Mouse (Mus musculus) limb, embryonic 12.5 days (tissue): ENCODE data around the gene Zfp426. TPM values are rescaled to one million over a fixed set of nuclear protein-coding genes. Genes with fewer than 3 reads are reported as not detected.

Experiments
- ATAC-seq: fragments of 200-750 bp; cut with Nextera tagmentation; 2 replicates; pipeline ENCODE4 v1.8.0; 2017; ENCODE audit warnings: low read depth, moderate TSS enrichment; ENCODE audit not compliant: insufficient number of reproducible peaks, insufficient read depth, low FRiP score, low TSS enrichment
- H3K27ac ChIP-seq: fragments of 300-500 bp; sonication (generic); 2 replicates; pipeline ENCODE4 v1.5.1; 2016; ENCODE audit warnings: mild to moderate bottlenecking, moderate library complexity
- H3K27me3 ChIP-seq: fragments of 300-500 bp; sonication (generic); 2 replicates; pipeline ENCODE4 v1.6.1; 2016; ENCODE audit warnings: mild to moderate bottlenecking, moderate library complexity
- H3K36me3 ChIP-seq: fragments of 300-500 bp; sonication (generic); 2 replicates; pipeline ENCODE4 v1.6.1; 2016; ENCODE audit warnings: mild to moderate bottlenecking, moderate library complexity
- H3K4me1 ChIP-seq: fragments of 300-500 bp; sonication (generic); replicated peaks from 2 replicates; pipeline ENCODE4 v1.6.1; 2016
- H3K4me2 ChIP-seq: fragments of 300-500 bp; sonication (generic); 2 replicates; pipeline ENCODE4 v1.6.1; 2016; ENCODE audit warnings: mild to moderate bottlenecking, moderate library complexity
- H3K4me3 ChIP-seq: fragments of 300-500 bp; sonication (generic); replicated peaks from 2 replicates; pipeline ENCODE4 v1.5.1; 2016; ENCODE audit warnings: mild to moderate bottlenecking
- H3K9ac ChIP-seq: fragments of 300-500 bp; sonication (generic); replicated peaks from 2 replicates; pipeline ENCODE4 v1.6.1; 2016; ENCODE audit warnings: mild to moderate bottlenecking, moderate library complexity
- H3K9me3 ChIP-seq: fragments of 300-500 bp; sonication (generic); 2 replicates; pipeline ENCODE4 v1.6.1; 2016; ENCODE audit warnings: mild to moderate bottlenecking, moderate library complexity
- WGBS: fragments of 180-500 bp; shearing (Covaris S2); methylation state at CpG from one replicate; pipeline ENCODE4 v1.1.7; 2016; 5-methylcytosine and 5-hydroxymethylcytosine counted together
- polyA plus RNA-seq: library from polyadenylated mRNA; unstranded; fragments of >200 nt; fragmentation: Nextera tagmentation; extraction: Ambion mirVana; gene quantifications from 2 replicates; pipeline ENCODE4 v1.2.1, GENCODE M21; 2016

Zfp426 gene
- polyA plus RNA-seq, 1 experiment from 2014 or later = 21.4 TPM

DNA sequence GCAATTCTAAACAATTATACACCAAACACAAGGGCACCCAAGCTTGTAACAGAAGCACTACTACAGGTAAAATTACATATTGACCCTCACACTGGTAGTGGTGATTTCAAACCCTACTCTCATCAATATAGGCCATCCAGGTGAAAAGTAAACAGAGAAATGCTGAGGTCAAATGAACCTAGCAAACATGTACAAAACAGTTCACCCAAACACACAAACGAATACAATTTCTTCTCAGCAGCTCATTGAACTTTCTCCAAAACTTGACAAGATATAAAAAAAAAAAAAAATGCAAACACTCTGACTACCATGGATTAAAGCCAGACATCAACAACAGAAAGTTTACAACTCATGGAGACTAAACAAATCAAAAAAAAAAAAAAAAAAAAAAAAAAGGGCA, 41.1 kb downstream of the Zfp426 start:
- no peak for ATAC-seq

DNA sequence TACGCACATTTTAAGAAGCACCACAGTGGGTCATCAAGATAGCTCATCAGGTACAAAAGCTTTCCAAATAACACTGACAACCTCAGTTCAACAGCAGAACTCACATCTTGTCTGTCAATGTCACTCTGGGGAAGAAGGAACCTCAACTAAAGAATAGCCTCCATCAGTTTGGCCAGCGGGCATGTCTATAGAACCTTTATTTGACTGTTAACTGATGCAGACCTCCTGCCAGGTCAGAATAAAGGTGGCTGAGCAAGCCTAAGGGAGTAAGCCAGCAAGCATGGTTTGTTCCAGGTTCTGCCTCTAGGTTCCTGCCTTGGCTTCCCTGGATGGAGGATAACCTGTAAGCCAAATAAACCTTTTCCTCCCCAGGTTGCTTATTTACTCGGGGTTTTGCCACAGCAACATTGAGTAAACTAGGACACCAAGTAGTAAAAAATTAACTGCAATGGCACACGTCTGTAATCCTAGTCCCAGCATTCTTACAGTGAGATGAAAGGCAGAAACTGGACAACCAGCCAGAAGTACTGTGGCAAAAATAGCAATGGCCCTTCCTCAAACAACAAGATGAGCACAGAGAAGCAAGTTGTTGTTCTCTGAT, 49.3 kb downstream of the Zfp426 start:
- Histone ChIP-seq H3K4me1 (no peaks in the 10 kb centered on the region), H3K36me3 (peaks cover 92% of the 10 kb centered on the region), H3K27ac (no peak overlapping the region), H3K4me2 (no peak overlapping the region), H3K27me3 (no peaks in the 10 kb centered on the region), H3K4me3 (no peak overlapping the region), H3K9ac (no peak overlapping the region), H3K9me3 (peaks cover 5% of the 10 kb centered on the region)
- WGBS = 96% methylated on average over 4 of the region's 4 CpGs
- ATAC-seq = no peak

More for the DNA sequence above, 41.1 kb downstream of the Zfp426 start:
- H3K27me3 ChIP-seq = no peaks in the 10 kb centered on the region
- peaks cover 57% of the 10 kb centered on the region for H3K36me3 ChIP-seq
- no peak overlapping the region for H3K4me2 ChIP-seq
- no peak overlapping the region for H3K4me3 ChIP-seq
- no peaks in the 10 kb centered on the region for H3K9me3 ChIP-seq
- H3K4me1 ChIP-seq = no peaks in the 10 kb centered on the region
- WGBS = 90% methylated on average over 1 of the region's 1 CpGs
- no peak overlapping the region for H3K27ac ChIP-seq
- H3K9ac ChIP-seq = no peak overlapping the region

GRCm38 (mm10) chr9:20430004-20430403, 62.5 kb downstream of the Zfp426 start:
- 86% methylated on average over 3 of the region's 3 CpGs for WGBS

More at GRCm38 (mm10) chr9:20430004-20430403, 62.5 kb downstream of the Zfp426 start:
- H3K27ac ChIP-seq = no peak overlapping the region
- H3K36me3 ChIP-seq = peaks cover 10% of the 10 kb centered on the region
- no peak overlapping the region for H3K9ac ChIP-seq
- no peak overlapping the region for H3K4me2 ChIP-seq
- H3K4me3 ChIP-seq = no peak overlapping the region
- no peaks in the 10 kb centered on the region for H3K9me3 ChIP-seq
- ATAC-seq = no peak
- no peaks in the 10 kb centered on the region for H3K27me3 ChIP-seq
- H3K4me1 ChIP-seq = no peaks in the 10 kb centered on the region

Other genes with a start within 250 kb of the Zfp426 start
- gene Olfr39, start 210.4 kb downstream of the Zfp426 start, polyA plus RNA-seq = not detected in 2 replicates
- not detected in 2 replicates for gene Olfr873, start 194.2 kb downstream of the Zfp426 start, polyA plus RNA-seq
- gene Olfr18, start 156.7 kb downstream of the Zfp426 start, polyA plus RNA-seq = not detected in 2 replicates
- 34.9 and 36.7 TPM in 2 replicates for gene Zfp560, start 107.6 kb downstream of the Zfp426 start, polyA plus RNA-seq
- 33.9 and 35.0 TPM in 2 replicates for gene Zfp26, start 32.6 kb downstream of the Zfp426 start, polyA plus RNA-seq
- gene Zfp266, start 28.7 kb upstream of the Zfp426 start, polyA plus RNA-seq = 160 and 170 TPM in 2 replicates
- 21.4 and 23.2 TPM in 2 replicates for gene Zfp846, start 88.5 kb upstream of the Zfp426 start, polyA plus RNA-seq
- 395 and 428 TPM in 2 replicates for gene Ubl5, start 150.1 kb upstream of the Zfp426 start, polyA plus RNA-seq
- gene Fbxl12, start 152.0 kb upstream of the Zfp426 start, polyA plus RNA-seq = 20.9 and 21.0 TPM in 2 replicates
- 52.2 and 52.7 TPM in 2 replicates for gene Pin1, start 159.3 kb upstream of the Zfp426 start, polyA plus RNA-seq